Mouse (Mus musculus): ENCODE results near the gene Pald1. TPM values are rescaled to one million over a fixed set of nuclear protein-coding genes. Genes with fewer than 3 reads are reported as not detected.

Gene Pald1
- total RNA-seq, 2 experiments from 2014 or later: 5.1 to 6.3 TPM

GRCm38 (mm10) chr10:61286246-61286645, 97.1 kb downstream of the Pald1 start:
- peak; percentile 43 for DNase-seq (ENCODE audit: low spot score)

DNA sequence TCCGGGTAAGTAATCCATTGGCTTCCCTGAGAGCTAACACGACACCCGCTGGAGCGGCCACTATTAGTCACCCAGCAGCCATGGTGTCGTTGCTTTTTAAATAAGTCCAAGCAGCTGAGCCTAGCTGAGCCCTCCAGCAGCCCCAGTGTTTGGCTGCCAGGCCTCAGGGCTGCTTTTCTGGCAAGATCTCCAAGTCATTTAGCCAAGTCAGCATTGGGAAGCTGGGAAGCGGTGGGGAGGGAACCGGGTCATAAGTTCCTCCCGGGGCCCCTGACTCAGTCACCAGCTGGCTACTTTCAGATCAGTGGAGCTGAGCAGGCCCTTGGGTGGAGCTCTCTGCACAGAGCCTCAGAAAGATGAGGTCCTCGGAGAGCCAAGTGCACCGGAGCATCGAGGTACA, 98.1 kb downstream of the Pald1 start:
- peak; percentile 86 for DNase-seq (ENCODE audit: low spot score)

DNA sequence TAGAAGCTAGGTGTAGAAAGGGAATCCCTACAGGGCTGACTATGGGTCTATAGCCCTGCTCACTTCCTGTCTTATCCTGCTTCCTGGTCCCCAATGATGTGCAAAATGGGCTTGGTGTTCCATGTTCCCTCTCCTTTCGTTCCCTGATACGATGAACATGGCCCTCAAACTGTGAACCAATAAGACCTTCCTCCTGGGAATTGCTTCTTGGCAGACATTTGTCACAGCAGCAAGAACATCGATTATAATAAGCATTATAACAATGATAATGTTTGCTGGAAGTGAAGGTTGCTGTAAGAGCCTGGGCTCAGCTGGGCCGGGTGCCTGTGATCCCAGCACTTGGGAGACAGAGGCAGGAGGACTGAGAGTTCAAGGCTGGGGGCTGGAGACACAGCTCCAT, 99.0 kb downstream of the Pald1 start:
- DNase-seq (ENCODE audit: low spot score): no peak

DNA sequence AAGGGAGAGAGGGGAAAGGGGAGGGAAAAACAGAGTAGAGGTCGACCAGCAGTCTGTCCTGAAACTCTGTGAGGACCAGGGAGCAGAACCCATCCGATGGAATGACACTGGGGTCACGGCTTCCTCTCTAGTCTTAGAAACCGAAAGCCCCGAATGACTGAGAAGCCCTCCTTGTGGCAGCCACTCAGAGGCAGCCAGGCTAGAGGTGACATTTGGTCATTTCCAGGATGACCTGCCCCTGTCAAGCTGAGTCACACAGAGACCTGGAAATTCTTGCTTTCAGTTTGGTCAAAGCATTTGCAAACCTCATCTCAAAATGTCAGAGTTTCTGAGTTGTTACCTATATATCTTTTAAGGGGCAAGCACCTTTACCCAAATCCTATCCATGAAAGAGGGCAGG, 102.2 kb downstream of the Pald1 start:
- DNase-seq (ENCODE audit: low spot score): no peak

GRCm38 (mm10) chr10:61277918-61278674, 105.2 kb downstream of the Pald1 start:
- peak; percentile 77 for DNase-seq (ENCODE audit: low spot score)

- DNase-seq (ENCODE audit: low spot score): no peak
Measured at GRCm38 (mm10) chr10:61277051-61277450, 106.3 kb downstream of the Pald1 start.

GRCm38 (mm10) chr10:61275669-61276110, 107.6 kb downstream of the Pald1 start:
- no peak for DNase-seq (ENCODE audit: low spot score)

DNA sequence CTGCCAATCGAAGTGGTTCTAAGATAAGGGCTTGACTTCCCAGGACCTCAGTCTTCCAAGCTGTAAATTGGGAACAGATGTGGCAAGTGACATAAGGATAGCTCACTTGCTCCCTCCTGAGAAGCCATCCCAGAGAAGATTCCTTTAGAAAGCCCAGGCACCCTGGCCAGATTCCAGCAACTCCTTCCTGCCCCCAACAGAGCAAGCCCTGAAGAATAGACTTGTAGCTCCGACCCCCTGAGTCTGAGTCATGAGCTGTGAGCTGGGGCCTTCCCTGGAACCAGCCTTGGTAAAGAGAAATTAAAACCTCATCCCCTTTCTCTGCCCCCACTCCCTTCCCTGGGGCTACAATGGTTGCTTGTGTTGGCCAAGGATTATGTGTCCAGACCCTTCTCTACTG, 108.8 kb downstream of the Pald1 start:
- no peak for DNase-seq (ENCODE audit: low spot score)

DNA sequence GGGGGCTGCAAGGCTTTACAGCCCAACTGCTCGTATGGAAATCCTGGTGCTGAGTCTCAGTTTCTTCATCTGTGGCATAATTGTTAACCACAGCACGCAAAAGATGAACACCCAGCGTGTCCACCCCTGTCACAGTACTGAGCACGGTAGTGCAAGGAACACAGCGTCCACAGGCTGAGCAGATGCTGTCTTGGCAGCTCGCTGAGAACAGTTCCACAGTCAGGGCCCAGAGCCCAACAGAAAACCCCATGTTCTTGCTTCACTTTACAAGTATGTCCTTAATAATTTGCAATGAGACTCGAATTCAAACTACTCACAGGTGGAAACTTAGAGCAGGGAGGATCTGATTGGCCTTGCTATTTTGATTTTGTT, 109.5 kb downstream of the Pald1 start:
- DNase-seq (ENCODE audit: low spot score): peak; percentile 66

DNA sequence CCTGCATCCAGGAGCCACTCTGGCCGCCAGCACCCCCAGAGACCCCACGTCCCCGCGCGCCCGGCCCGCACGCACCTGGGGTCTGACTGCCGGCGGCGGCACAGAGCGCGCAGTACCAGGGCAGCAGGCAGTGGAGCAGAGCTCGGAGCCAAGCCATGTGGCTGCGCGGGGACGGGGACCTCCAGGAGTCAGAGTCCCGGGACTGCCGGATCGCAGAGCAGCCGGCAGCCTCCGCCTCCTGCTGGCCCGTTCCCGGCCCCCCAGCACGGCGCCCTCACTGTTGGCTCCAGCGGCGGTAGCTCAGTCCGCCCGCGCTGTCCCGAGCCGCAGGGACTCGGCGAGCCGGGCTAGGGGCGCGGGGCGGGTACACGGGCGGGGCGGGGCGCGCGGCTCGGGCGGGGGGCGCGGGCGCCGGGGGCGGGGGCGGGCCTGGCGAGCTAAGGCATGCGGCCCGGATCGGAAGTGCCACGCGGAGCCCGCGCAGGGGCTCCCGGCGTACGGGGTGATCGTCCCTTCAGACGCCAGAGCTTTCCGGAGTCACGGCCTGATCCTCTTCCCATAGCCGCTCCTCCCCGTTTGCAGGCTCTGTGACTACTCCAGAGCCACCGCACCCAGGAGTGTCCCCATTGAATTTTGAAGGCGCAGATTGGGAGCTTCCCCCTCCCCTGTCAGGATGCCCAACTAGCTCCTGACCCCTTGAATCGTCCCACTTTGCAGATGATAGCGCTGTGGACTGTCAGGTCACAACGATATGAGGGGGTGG, 110.1 kb downstream of the Pald1 start, which contains the start of gene Adamts14:
TSS of gene Adamts14 (minus strand) at position 358 of the 763 bp plus-strand sequence.
- no peak for DNase-seq (ENCODE audit: low spot score)

DNA sequence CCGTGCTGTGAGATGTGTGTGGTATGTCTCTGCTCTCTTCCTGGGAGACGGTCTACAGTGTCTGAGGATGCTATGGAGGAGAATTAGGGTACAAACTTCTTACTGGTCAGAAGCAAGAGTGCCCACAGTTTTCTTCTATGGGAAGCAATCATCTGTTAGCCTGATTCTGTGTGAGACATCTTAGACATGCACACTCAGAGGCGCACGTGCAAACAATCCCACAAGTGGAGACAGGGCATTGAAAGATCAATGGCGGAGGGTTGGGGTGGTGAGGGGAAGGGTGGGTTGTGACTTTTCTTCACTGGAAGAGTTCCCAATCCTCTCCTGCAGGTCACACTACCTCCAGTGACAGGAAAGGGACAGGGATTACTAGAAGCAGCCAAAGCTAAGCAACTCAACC, 110.7 kb downstream of the Pald1 start:
- no peak for DNase-seq (ENCODE audit: low spot score)

DNA sequence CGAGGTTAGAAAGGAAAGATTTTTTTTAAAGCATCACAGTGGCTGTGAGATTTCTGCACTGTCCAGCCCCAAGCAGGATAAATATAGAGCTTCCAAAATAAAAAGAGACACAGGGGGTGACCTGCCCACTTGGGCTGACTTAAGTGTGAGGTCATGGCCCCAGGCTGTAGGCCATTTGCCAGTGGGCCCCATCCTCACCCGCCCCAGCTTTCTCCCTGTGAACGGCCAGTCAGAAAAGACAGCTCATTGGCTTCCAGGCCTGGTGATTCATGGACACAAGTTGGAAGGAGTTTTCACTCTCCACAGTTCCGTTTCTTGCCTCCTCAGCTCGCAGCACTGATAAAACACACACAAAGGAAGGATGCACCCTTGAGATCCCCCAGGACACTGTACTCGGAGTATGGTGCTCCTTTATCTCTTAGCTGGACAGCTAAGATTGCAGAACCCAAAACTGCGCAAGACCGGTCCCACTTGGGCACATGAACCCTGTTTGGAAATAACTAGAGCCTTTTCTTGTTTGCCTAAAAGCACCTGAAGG, 111.2 kb downstream of the Pald1 start:
- peak; percentile 52 for DNase-seq (ENCODE audit: low spot score)

Other genes with a start within 250 kb of the Pald1 start
- gene Sgpl1, start 235.8 kb downstream of the Pald1 start, total RNA-seq (2021): 1 to 10 TPM; 5.8 to 6.1 TPM
- gene Tbata, start 211.6 kb downstream of the Pald1 start, total RNA-seq (2021): not detected
- 1 to 10 TPM in 1 of 2 experiments, under 1 TPM in 1; 0.88 to 1.2 TPM for gene Adamts14, start 110.1 kb downstream of the Pald1 start, total RNA-seq (2021)
- gene Prf1, start 85.7 kb downstream of the Pald1 start, total RNA-seq (2021): not detected
- under 1 TPM; 0.09 to 0.11 TPM for gene Nodal, start 34.4 kb upstream of the Pald1 start, total RNA-seq (2021)
- 100 to 1,000 TPM; 147 to 178 TPM for gene Eif4ebp2, start 69.1 kb upstream of the Pald1 start, total RNA-seq (2021)
- 100 to 1,000 TPM; 161 to 167 TPM for gene Lrrc20, start 92.3 kb upstream of the Pald1 start, total RNA-seq (2021)
- gene Npffr1, start 212.0 kb upstream of the Pald1 start, total RNA-seq (2021): under 1 TPM; 0.07 to 0.11 TPM

Data from gastrocnemius, adult 18-20 months (tissue).